Mouse (Mus musculus) MEL (cell line): ENCODE results near the gene Pik3ip1. TPM values are rescaled to one million over a fixed set of nuclear protein-coding genes. Genes with fewer than 3 reads are reported as not detected.

ENCODE experiments used
- DNase-seq: peaks from one replicate; pipeline ENCODE4 v3.0.0; 2011; ENCODE audit warnings: low read depth, low spot score
- H3K27ac ChIP-seq: 2 replicates; pipeline ENCODE4 v1.5.1; 2012; ENCODE audit warnings: low read depth, mild to moderate bottlenecking, control low read depth, low read length, moderate library complexity; ENCODE audit not compliant: control insufficient read depth
- H3K27me3 ChIP-seq, 2 experiments: fragments of 150-350 bp in 1 of 2; sonication (generic) in 1 of 2; 2 replicates each; pipeline ENCODE4 v1.6.1; 2012; ENCODE audit warnings: low read length in 2 of 2, mild to moderate bottlenecking in 2 of 2, improper control_type of control experiment in 1 of 2, moderate library complexity in 1 of 2; ENCODE audit not compliant: insufficient read depth in 2 of 2, control insufficient read depth in 1 of 2
- H3K36me3 ChIP-seq, 2 experiments: 2 replicates each; pipeline ENCODE4 v1.6.1; 2012 to 2014; ENCODE audit warnings: low read length in 2 of 2, improper control_type of control experiment in 1 of 2, inconsistent platforms in 1 of 2, mild to moderate bottlenecking in 1 of 2; ENCODE audit not compliant: insufficient read depth in 2 of 2, control insufficient read depth in 1 of 2
- H3K4me1 ChIP-seq, 2 experiments: fragments of 150-350 bp in 1 of 2; sonication (generic) in 1 of 2; 2 replicates each; pipeline ENCODE4 v1.6.1; 2012; ENCODE audit warnings: low read length in 2 of 2, improper control_type of control experiment in 1 of 2, mild to moderate bottlenecking in 1 of 2; ENCODE audit not compliant: insufficient read depth in 2 of 2, control insufficient read depth in 1 of 2
- H3K4me3 ChIP-seq, 2 experiments: fragments of 150-350 bp in 1 of 2; sonication (generic) in 1 of 2; 2 replicates each; pipeline ENCODE4 v1.5.1; 2012; ENCODE audit warnings: low read depth in 2 of 2, low read length in 2 of 2, mild to moderate bottlenecking in 2 of 2, moderate library complexity in 2 of 2, control low read depth in 1 of 2, improper control_type of control experiment in 1 of 2; ENCODE audit not compliant: control insufficient read depth in 1 of 2, insufficient read depth in 1 of 2
- H3K79me2 ChIP-seq: 2 replicates; pipeline ENCODE4 v1.6.1; 2012; ENCODE audit warnings: mild to moderate bottlenecking, low read length, moderate library complexity; ENCODE audit not compliant: control insufficient read depth, poor library complexity, insufficient read depth
- H3K9ac ChIP-seq: 2 replicates; pipeline ENCODE4 v1.6.1; 2012; ENCODE audit warnings: low read depth, mild to moderate bottlenecking, control low read depth, low read length, moderate library complexity; ENCODE audit not compliant: control insufficient read depth, poor library complexity, severe bottlenecking
- H3K9me3 ChIP-seq: fragments of 150-350 bp; sonication (generic); replicated peaks from 2 replicates; pipeline ENCODE4 v1.6.1; 2012; ENCODE audit warnings: mild to moderate bottlenecking, low read length, improper control_type of control experiment, moderate library complexity; ENCODE audit not compliant: insufficient read depth
- CHD1 ChIP-seq: IDR thresholded peaks from 2 replicates; pipeline ENCODE4 v1.6.1; 2012; ENCODE audit warnings: low read depth, mild to moderate bottlenecking, inconsistent platforms, low read length, improper control_type of control experiment
- CTCF ChIP-seq, 3 experiments: IDR thresholded peaks in 2 of 3; conservative IDR thresholded peaks in 1 of 3; 2 replicates each; pipeline ENCODE4 v1.5.1; 2011 to 2012; ENCODE audit warnings: low read length in 3 of 3, low read depth in 2 of 3, mild to moderate bottlenecking in 2 of 3, improper control_type of control experiment in 1 of 3, inconsistent platforms in 1 of 3, mixed read lengths in 1 of 3, moderate library complexity in 1 of 3; ENCODE audit not compliant: control insufficient read depth in 1 of 3, insufficient read depth in 1 of 3, poor library complexity in 1 of 3, severe bottlenecking in 1 of 3
- E2F4 ChIP-seq: IDR thresholded peaks from 2 replicates; pipeline ENCODE4 v1.6.1; 2011; ENCODE audit warnings: low read depth, low read length, improper control_type of control experiment, borderline replicate concordance
- ELF1 ChIP-seq: IDR thresholded peaks from 2 replicates; pipeline ENCODE4 v1.6.1; 2014; ENCODE audit warnings: low read depth, mild to moderate bottlenecking, inconsistent platforms, low read length, improper control_type of control experiment, moderate library complexity
- EP300 ChIP-seq, 2 experiments: IDR thresholded peaks; 2 replicates each; pipeline ENCODE4 v1.6.1; 2011; ENCODE audit warnings: improper control_type of control experiment in 2 of 2, low read length in 2 of 2, low read depth in 1 of 2, mild to moderate bottlenecking in 1 of 2
- ETS1 ChIP-seq: IDR thresholded peaks from 2 replicates; pipeline ENCODE4 v1.6.1; 2012; ENCODE audit warnings: low read depth, mild to moderate bottlenecking, inconsistent platforms, low read length, improper control_type of control experiment, moderate library complexity
- GABPA ChIP-seq: IDR thresholded peaks from 2 replicates; pipeline ENCODE4 v1.6.1; 2012; ENCODE audit warnings: low read depth, mild to moderate bottlenecking, inconsistent platforms, low read length, improper control_type of control experiment, moderate library complexity
- GATA1 ChIP-seq: IDR thresholded peaks from 2 replicates; pipeline ENCODE4 v1.6.1; 2011; ENCODE audit warnings: low read depth, low read length, improper control_type of control experiment
- HCFC1 ChIP-seq: IDR thresholded peaks from 2 replicates; pipeline ENCODE4 v1.6.1; 2012; ENCODE audit warnings: low read depth, mild to moderate bottlenecking, inconsistent platforms, low read length, improper control_type of control experiment, moderate library complexity
- JUND ChIP-seq: IDR thresholded peaks from 2 replicates; pipeline ENCODE4 v1.6.1; 2011; ENCODE audit warnings: low read depth, mild to moderate bottlenecking, improper control_type of control experiment, low read length
- MAFK ChIP-seq: IDR thresholded peaks from 2 replicates; pipeline ENCODE4 v1.6.1; 2011; ENCODE audit warnings: low read depth, mild to moderate bottlenecking, low read length, improper control_type of control experiment, borderline replicate concordance
- MAX ChIP-seq: IDR thresholded peaks from 2 replicates; pipeline ENCODE4 v1.6.1; 2011; ENCODE audit warnings: low read length, improper control_type of control experiment
- MAZ ChIP-seq: IDR thresholded peaks from 2 replicates; pipeline ENCODE4 v1.6.1; 2012; ENCODE audit warnings: low read depth, mild to moderate bottlenecking, inconsistent platforms, low read length, improper control_type of control experiment
- MEF2A ChIP-seq: IDR thresholded peaks from 2 replicates; pipeline ENCODE4 v1.6.1; 2014; ENCODE audit warnings: low read depth, mild to moderate bottlenecking, inconsistent platforms, low read length, improper control_type of control experiment; ENCODE audit not compliant: poor library complexity, insufficient replicate concordance, severe bottlenecking; ENCODE audit errors: extremely low read depth
- MXI1 ChIP-seq: IDR thresholded peaks from 2 replicates; pipeline ENCODE4 v1.6.1; 2011; ENCODE audit warnings: mild to moderate bottlenecking, low read depth, low read length, improper control_type of control experiment
- MYB ChIP-seq: IDR thresholded peaks from 2 replicates; pipeline ENCODE4 v1.6.1; 2011; ENCODE audit warnings: mild to moderate bottlenecking, low read depth, low read length, improper control_type of control experiment
- MYC ChIP-seq: IDR thresholded peaks from 2 replicates; pipeline ENCODE4 v1.6.1; 2011; ENCODE audit warnings: low read depth, mild to moderate bottlenecking, low read length, improper control_type of control experiment, moderate library complexity
- NELFE ChIP-seq: IDR thresholded peaks from 2 replicates; pipeline ENCODE4 v1.6.1; 2011; ENCODE audit warnings: low read depth, low read length, improper control_type of control experiment
- NRF1 ChIP-seq: IDR thresholded peaks from 2 replicates; pipeline ENCODE4 v1.6.1; 2014; ENCODE audit warnings: low read depth, mild to moderate bottlenecking, inconsistent platforms, low read length, improper control_type of control experiment, moderate library complexity; ENCODE audit not compliant: poor library complexity, insufficient read depth, severe bottlenecking
- POLR2A ChIP-seq, 2 experiments: IDR thresholded peaks; 2 replicates each; pipeline ENCODE4 v1.6.1; 2011 to 2012; ENCODE audit warnings: low read length in 2 of 2, mild to moderate bottlenecking in 2 of 2, control low read depth in 1 of 2, improper control_type of control experiment in 1 of 2, low read depth in 1 of 2, moderate library complexity in 1 of 2; ENCODE audit not compliant: control insufficient read depth in 1 of 2, insufficient read depth in 1 of 2, poor library complexity in 1 of 2
- POLR2AphosphoS2 ChIP-seq: IDR thresholded peaks from 2 replicates; pipeline ENCODE4 v1.6.1; 2011; ENCODE audit warnings: low read length, improper control_type of control experiment
- POLR2AphosphoS5 ChIP-seq: IDR thresholded peaks from 2 replicates; pipeline ENCODE4 v1.6.1; 2012; ENCODE audit warnings: low read depth, borderline replicate concordance, mild to moderate bottlenecking, inconsistent platforms, low read length, moderate library complexity, mixed read lengths
- RCOR1 ChIP-seq: IDR thresholded peaks from 2 replicates; pipeline ENCODE4 v1.6.1; 2012; ENCODE audit warnings: low read depth, mild to moderate bottlenecking, inconsistent platforms, low read length, improper control_type of control experiment
- SIN3A ChIP-seq: IDR thresholded peaks from 2 replicates; pipeline ENCODE4 v1.6.1; 2012; ENCODE audit warnings: low read length, improper control_type of control experiment, inconsistent platforms
- TAL1 ChIP-seq: IDR thresholded peaks from 2 replicates; pipeline ENCODE4 v1.6.1; 2012; ENCODE audit warnings: mild to moderate bottlenecking, inconsistent platforms, low read length, moderate library complexity, mixed read lengths
- TBP ChIP-seq: IDR thresholded peaks from 2 replicates; pipeline ENCODE4 v1.8.0; 2011; ENCODE audit warnings: low read depth, low read length, improper control_type of control experiment
- TCF12 ChIP-seq: IDR thresholded peaks from 2 replicates; pipeline ENCODE4 v1.6.1; 2014; ENCODE audit warnings: low read depth, mild to moderate bottlenecking, inconsistent platforms, low read length, improper control_type of control experiment, moderate library complexity
- UBTF ChIP-seq: IDR thresholded peaks from 2 replicates; pipeline ENCODE4 v1.6.1; 2012; ENCODE audit warnings: low read depth, mild to moderate bottlenecking, inconsistent platforms, low read length, improper control_type of control experiment, moderate library complexity, borderline replicate concordance; ENCODE audit not compliant: insufficient read depth
- USF1 ChIP-seq: IDR thresholded peaks from 2 replicates; pipeline ENCODE4 v1.6.1; 2014; ENCODE audit warnings: low read depth, mild to moderate bottlenecking, inconsistent platforms, low read length, improper control_type of control experiment, moderate library complexity
- ZKSCAN1 ChIP-seq: IDR thresholded peaks from 2 replicates; pipeline ENCODE4 v1.6.1; 2012; ENCODE audit warnings: low read depth, mild to moderate bottlenecking, inconsistent platforms, low read length, improper control_type of control experiment, moderate library complexity
- ZMIZ1 ChIP-seq: IDR thresholded peaks from 2 replicates; pipeline ENCODE4 v1.6.1; 2012; ENCODE audit warnings: low read depth, mild to moderate bottlenecking, inconsistent platforms, low read length, improper control_type of control experiment, moderate library complexity
- ZNF384 ChIP-seq: IDR thresholded peaks from 2 replicates; pipeline ENCODE4 v1.6.1; 2012; ENCODE audit warnings: low read depth, mild to moderate bottlenecking, inconsistent platforms, low read length, improper control_type of control experiment
- polyA plus RNA-seq, 2 experiments: library from polyadenylated mRNA; stranded (reverse) in 1 of 2; unstranded in 1 of 2; fragments of >175 nt in 1 of 2; fragments of >200 nt in 1 of 2; gene quantifications; 2 replicates each; pipeline versions ENCODE4 v1.2.1 to v1.2.4; 2012; ENCODE audit warnings: low replicate concordance in 2 of 2, low read depth in 1 of 2; ENCODE audit not compliant: insufficient read length in 2 of 2, insufficient read depth in 1 of 2, missing spikeins in 1 of 2
- total RNA-seq: library from RNA; depleted of rRNA; stranded (reverse); fragments of 300-350 nt; gene quantifications from 2 replicates; pipeline ENCODE4 v1.2.3, GENCODE M21; 2012

Pik3ip1 gene
- total and polyA plus RNA-seq, 3 experiments = 1.7 to 2.7 TPM; not detected in 1

DNA sequence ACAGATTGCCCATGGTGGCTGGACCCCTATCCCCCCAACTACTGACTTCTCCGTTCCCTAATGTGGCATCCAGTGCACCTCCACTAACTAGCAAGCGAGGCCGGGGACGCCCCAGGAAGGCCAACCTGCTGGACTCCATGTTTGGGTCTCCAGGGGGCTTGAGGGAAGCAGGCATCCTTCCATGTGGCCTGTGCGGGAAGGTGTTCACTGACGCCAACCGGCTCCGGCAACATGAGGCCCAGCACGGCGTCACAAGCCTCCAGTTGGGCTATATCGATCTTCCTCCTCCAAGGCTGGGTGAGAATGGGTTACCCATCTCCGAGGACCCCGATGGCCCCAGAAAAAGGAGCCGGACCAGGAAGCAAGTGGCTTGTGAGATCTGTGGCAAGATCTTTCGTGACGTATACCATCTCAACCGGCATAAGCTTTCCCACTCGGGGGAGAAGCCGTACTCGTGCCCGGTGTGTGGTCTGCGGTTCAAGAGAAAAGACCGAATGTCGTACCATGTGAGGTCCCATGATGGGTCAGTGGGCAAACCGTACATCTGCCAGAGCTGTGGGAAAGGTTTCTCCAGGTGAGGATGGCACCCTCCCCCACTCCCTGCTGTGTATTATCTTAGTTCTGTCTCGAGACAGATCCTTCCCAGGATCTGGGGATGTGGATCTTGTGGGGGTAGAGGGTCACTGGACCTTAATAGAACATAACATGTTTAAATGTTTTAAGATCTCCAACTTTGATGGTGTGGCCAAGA is 38.7 kb upstream of the Pik3ip1 start (continued):
- no peak for TF ChIP-seq MAZ
- no peak for TF ChIP-seq TAL1
- no peak for TF ChIP-seq NRF1

DNA sequence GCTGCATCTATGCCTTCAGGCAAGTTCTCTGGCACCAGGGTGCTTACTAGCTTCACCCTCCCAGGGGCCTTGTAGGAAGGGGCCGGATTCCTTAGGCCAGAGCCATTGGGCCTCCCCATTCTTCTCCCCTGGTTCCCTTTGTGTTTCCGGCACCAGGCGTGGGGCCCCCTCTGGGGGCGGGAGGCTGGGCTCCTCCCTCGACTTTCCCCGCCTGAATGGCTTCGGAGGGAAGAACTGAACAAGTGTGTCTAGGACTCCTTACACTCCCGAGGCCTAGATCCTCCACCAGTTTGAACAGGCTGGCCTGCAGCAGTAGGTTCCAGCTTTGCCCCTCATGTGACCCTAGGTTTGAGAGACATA is 38.2 kb upstream of the Pik3ip1 start:
- peaks cover 3 to 39% of the 10 kb centered on the region in 2 experiments for H3K4me1 ChIP-seq
- H3K36me3 ChIP-seq = peaks cover 4 to 27% of the 10 kb centered on the region in 2 experiments

More for the DNA sequence above, 38.2 kb upstream of the Pik3ip1 start:
- peak; percentile 89 for DNase-seq
- peak overlapping the region; percentile 98 for H3K9ac ChIP-seq
- peaks cover 60% of the 10 kb centered on the region for H3K79me2 ChIP-seq
- H3K4me3 ChIP-seq = peak overlapping the region; percentile 77 to 90
- H3K27me3 ChIP-seq = no peaks in the 10 kb centered on the region
- TF ChIP-seq CHD1 (no peak), MAFK (no peak), ZNF384 (no peak), TCF12 (no peak; the same call in 1 of the 2 replicates), GATA1 (no peak), ZMIZ1 (no peak), GABPA (no peak), CTCF (IDR thresholded peaks at IDR 0.05 in 2 of 3, conservative IDR thresholded peaks at IDR 0.05 in 1 of 3; ENCODE audit: control insufficient read depth in 1 of 3, insufficient read depth in 1 of 3, low read depth in 2 of 3, low read length in 3 of 3, poor library complexity in 1 of 3, severe bottlenecking in 1 of 3) (no peak), MYC (no peak), MYB (no peak), EP300 (IDR thresholded peaks at IDR 0.05; ENCODE audit: low read depth in 1 of 2, low read length in 2 of 2) (peak in 1 of 2 experiments; percentile 18; a peak in 1 of 4 replicates), ZKSCAN1 (no peak), HCFC1 (peak; percentile 70; the same call in 1 of the 2 replicates), MXI1 (no peak; the same call in 1 of the 2 replicates), UBTF (peak; percentile 77; the same call in 1 of the 2 replicates), E2F4 (peak; percentile 48; the same call in 1 of the 2 replicates), USF1 (peak; percentile 54; the same call in 1 of the 2 replicates), NRF1 (no peak), MAZ (peak; percentile 37; the same call in 1 of the 2 replicates), POLR2AphosphoS2 (no peak), NELFE (peak; percentile 39), ELF1 (peak; percentile 67; the same call in 1 of the 2 replicates), MEF2A (no peak), TBP (peak; percentile 80; the same call in 1 of the 2 replicates), TAL1 (no peak), POLR2A (IDR thresholded peaks at IDR 0.05; ENCODE audit: control insufficient read depth in 1 of 2, insufficient read depth in 1 of 2, low read depth in 1 of 2, low read length in 2 of 2, poor library complexity in 1 of 2) (peak; percentile 51 to 78; a peak in 3 of 4 replicates), JUND (no peak), RCOR1 (no peak), MAX (peak; percentile 68), SIN3A (peak; percentile 79), ETS1 (no peak), POLR2AphosphoS5 (no peak)
- no peaks in the 10 kb centered on the region for H3K9me3 ChIP-seq
- peak overlapping the region; percentile 64 for H3K27ac ChIP-seq
